Mouse (Mus musculus) heart, adult 2 months (tissue): Measurements from ENCODE around the gene Cspg4. TPM values are rescaled to one million over a fixed set of nuclear protein-coding genes. Genes with fewer than 3 reads are reported as not detected.

Source experiments
- DNase-seq, 2 experiments: peaks; one replicate each; pipeline ENCODE4 v3.0.0; 2021
- H3K27ac ChIP-seq: fragments of 200-600 bp; 2 replicates; pipeline ENCODE4 v1.8.1; 2022
- H3K27me3 ChIP-seq: fragments of 200-500 bp; 2 replicates; pipeline ENCODE4 v1.6.1; 2012; ENCODE audit warnings: mild to moderate bottlenecking, low read length, inconsistent platforms, mixed read lengths; ENCODE audit not compliant: control insufficient read depth, insufficient read depth
- H3K36me3 ChIP-seq: fragments of 200-500 bp; 2 replicates; pipeline ENCODE4 v1.6.1; 2012; ENCODE audit warnings: low read length, inconsistent platforms; ENCODE audit not compliant: control insufficient read depth, insufficient read depth
- H3K4me1 ChIP-seq: fragments of 200-500 bp; 2 replicates; pipeline ENCODE4 v1.6.1; 2011; ENCODE audit warnings: low read length; ENCODE audit not compliant: control insufficient read depth, insufficient read depth
- H3K4me3 ChIP-seq: fragments of 200-600 bp; 2 replicates; pipeline ENCODE4 v1.8.1; 2022
- H3K79me2 ChIP-seq: fragments of 200-500 bp; replicated peaks from 2 replicates; pipeline ENCODE4 v1.6.1; 2012; ENCODE audit warnings: mild to moderate bottlenecking, inconsistent platforms, low read length, moderate library complexity, mixed read lengths; ENCODE audit not compliant: control insufficient read depth, insufficient read depth
- H3K9ac ChIP-seq: fragments of 200-500 bp; 2 replicates; pipeline ENCODE4 v1.6.1; 2012; ENCODE audit warnings: low read depth, mild to moderate bottlenecking, control low read depth, inconsistent platforms, low read length, mixed read lengths
- CTCF ChIP-seq: fragments of 200-600 bp; IDR thresholded peaks from 2 replicates; pipeline ENCODE4 v1.8.1; 2022; ENCODE audit warnings: antibody characterized with exemption, mild to moderate bottlenecking, moderate library complexity
- EP300 ChIP-seq: fragments of 200-500 bp; IDR thresholded peaks from 2 replicates; pipeline ENCODE4 v1.6.1; 2011; ENCODE audit warnings: low read depth, low read length, control low read depth; ENCODE audit not compliant: insufficient read depth
- POLR2A ChIP-seq: fragments of 200-500 bp; IDR thresholded peaks from 2 replicates; pipeline ENCODE4 v1.6.1; 2011; ENCODE audit warnings: mild to moderate bottlenecking, low read depth, low read length, control low read depth; ENCODE audit not compliant: insufficient read depth
- WGBS: fragments of 180-500 bp; shearing (Covaris S2); methylation state at CpG from one replicate; pipeline ENCODE4 v1.1.7; 2018; 5-methylcytosine and 5-hydroxymethylcytosine counted together
- intact Hi-C: fragments of 180-260 bp; cut with DNase I; formaldehyde crosslinking; loops from one replicate; pipeline ENCODE4 v1.15.1; 2025
- polyA plus RNA-seq: library from polyadenylated mRNA; depleted of rRNA; stranded (reverse); fragments of >200 nt; gene quantifications from 2 replicates; pipeline ENCODE4 v1.2.3, GENCODE M21; 2012
- total RNA-seq, 2 experiments: library from RNA; stranded (reverse); gene quantifications; 2 replicates each; pipeline ENCODE4 v1.2.3; 2021

The Cspg4 gene
- total and polyA plus RNA-seq, 3 experiments = 12.7 to 15.7 (median 13.7) TPM

DNA sequence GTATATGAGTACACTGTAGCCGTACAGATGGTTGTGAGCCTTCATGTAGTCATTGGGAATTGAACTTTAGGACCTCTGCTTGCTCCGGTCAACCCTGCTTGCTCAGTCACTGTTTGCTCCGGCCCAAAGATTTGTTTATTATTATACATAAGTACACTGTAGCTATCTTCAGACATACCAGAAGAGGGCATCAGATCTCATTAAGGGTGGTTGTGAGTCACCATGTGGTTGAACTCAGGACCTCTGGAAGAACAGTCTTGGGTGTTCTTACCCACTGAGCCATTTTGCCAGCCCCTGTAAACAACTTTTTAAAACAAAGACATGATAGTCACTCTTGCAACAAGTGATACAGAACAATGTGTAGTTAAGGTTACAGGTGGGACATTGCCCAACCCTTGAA lies 32.9 kb upstream of the Cspg4 start:
- no peak for DNase-seq
- H3K36me3 ChIP-seq = no peaks in the 10 kb centered on the region
- TF ChIP-seq EP300 (no peak), POLR2A (no peak), CTCF (no peak)
- no peaks in the 10 kb centered on the region; the same call in 1 of the 2 replicates for H3K4me1 ChIP-seq
- H3K4me3 ChIP-seq = no peak overlapping the region
- H3K79me2 ChIP-seq = no peaks in the 10 kb centered on the region
- H3K27ac ChIP-seq = no peak overlapping the region
- WGBS = 84% methylated on average over 3 of the region's 3 CpGs
- no peaks in the 10 kb centered on the region for H3K27me3 ChIP-seq
- no peak overlapping the region for H3K9ac ChIP-seq
- intact Hi-C loops = no loop called here

DNA sequence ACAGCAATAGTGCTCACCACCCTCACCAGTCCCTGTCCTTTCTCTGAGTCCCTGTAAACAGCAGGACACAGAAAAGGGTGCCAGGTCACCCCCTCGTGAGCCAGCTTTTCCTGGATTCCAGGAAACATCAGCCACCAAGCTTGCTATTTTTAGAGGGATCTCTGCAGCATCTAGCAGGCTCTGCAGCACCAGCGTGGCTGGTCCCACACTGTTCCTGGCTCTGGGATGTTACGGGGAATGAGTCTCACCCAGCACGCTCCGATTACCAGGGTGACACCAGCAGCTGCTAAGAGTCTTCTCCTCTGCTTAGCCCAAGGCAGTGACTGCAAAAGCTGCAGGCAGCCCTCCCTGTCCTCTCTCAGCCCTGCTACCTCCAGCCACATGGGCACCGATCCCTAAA lies 31.9 kb upstream of the Cspg4 start:
- Histone ChIP-seq H3K27ac (no peak overlapping the region), H3K27me3 (no peaks in the 10 kb centered on the region), H3K36me3 (no peaks in the 10 kb centered on the region), H3K9ac (no peak overlapping the region), H3K79me2 (no peaks in the 10 kb centered on the region), H3K4me1 (no peaks in the 10 kb centered on the region; the same call in 1 of the 2 replicates), H3K4me3 (no peak overlapping the region)
- intact Hi-C loops = no loop called here
- DNase-seq = peak in 1 of 2 experiments; percentile 21
- 15% methylated on average over 6 of the region's 6 CpGs for WGBS
- no peak for TF ChIP-seq CTCF

GRCm38 (mm10) chr9:56835152-56835551 lies 29.7 kb upstream of the Cspg4 start:
- H3K27me3 ChIP-seq = no peaks in the 10 kb centered on the region
- H3K36me3 ChIP-seq = no peaks in the 10 kb centered on the region
- H3K9ac ChIP-seq = no peak overlapping the region
- H3K4me1 ChIP-seq = no peaks in the 10 kb centered on the region; the same call in 1 of the 2 replicates
- H3K79me2 ChIP-seq = no peaks in the 10 kb centered on the region
- H3K4me3 ChIP-seq = no peak overlapping the region
- TF ChIP-seq EP300 = no peak
- TF ChIP-seq CTCF = no peak
- no peak for TF ChIP-seq POLR2A
- intact Hi-C loops = no loop called here
- WGBS = 51% methylated on average over 5 of the region's 5 CpGs
- no peak overlapping the region for H3K27ac ChIP-seq
- DNase-seq = no peak

DNA sequence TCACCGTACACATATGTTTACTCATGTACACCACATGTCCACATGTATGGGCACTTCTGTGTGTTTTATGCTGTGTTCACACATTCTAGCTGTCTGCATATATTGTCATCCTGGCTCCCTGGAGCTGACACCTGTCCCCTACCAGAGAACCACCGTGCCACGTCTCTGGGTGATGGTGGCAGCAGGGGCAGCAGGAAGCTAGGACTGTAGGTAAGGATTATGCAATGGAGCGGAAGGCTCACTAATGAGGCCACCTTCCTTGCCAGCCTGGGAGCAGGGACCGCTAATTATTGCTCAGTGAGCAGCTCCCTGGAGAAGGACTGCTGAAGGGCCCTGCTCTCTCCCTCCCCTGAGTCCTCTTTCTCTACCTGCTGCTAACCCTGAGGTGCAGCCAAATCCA lies 24.1 kb upstream of the Cspg4 start:
- no peak for DNase-seq
- Histone ChIP-seq H3K27ac (no peak overlapping the region), H3K4me3 (no peak overlapping the region), H3K36me3 (no peaks in the 10 kb centered on the region), H3K79me2 (no peaks in the 10 kb centered on the region), H3K9ac (no peak overlapping the region), H3K4me1 (no peaks in the 10 kb centered on the region; the same call in 1 of the 2 replicates), H3K27me3 (no peaks in the 10 kb centered on the region)
- TF ChIP-seq POLR2A (no peak), EP300 (no peak), CTCF (no peak)
- WGBS = 86% methylated on average over 5 of the region's 5 CpGs
- intact Hi-C loops = no loop called here

DNA sequence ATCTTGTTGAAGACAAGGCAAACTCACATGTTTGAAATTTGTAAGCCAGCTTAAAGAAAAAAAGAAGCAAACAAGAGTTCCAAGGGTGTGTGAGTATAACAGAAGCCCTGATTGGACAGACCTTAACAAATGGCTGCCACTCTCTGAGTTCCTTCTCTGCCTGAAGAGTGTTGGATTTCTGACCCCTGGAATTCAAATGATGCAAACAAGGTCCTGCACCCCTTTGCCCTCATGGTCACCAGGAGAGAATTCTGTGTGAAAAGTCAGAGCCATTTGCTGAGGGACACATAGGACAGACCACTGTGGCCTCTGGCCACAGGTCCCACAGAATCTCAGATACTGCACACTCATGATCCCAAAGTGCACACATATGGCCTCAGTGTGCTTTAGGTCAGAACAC lies 23.0 kb upstream of the Cspg4 start:
- Histone ChIP-seq H3K79me2 (no peaks in the 10 kb centered on the region), H3K27ac (no peak overlapping the region), H3K4me3 (no peak overlapping the region), H3K9ac (no peak overlapping the region), H3K27me3 (no peaks in the 10 kb centered on the region), H3K36me3 (no peaks in the 10 kb centered on the region), H3K4me1 (no peaks in the 10 kb centered on the region; the same call in 1 of the 2 replicates)
- no peak for TF ChIP-seq POLR2A
- no peak for TF ChIP-seq EP300
- TF ChIP-seq CTCF = no peak
- no peak for DNase-seq
- intact Hi-C loops = no loop called here

- intact Hi-C loops = no loop called here
- Histone ChIP-seq H3K27ac (no peak overlapping the region), H3K4me1 (no peaks in the 10 kb centered on the region; the same call in 1 of the 2 replicates), H3K9ac (no peak overlapping the region), H3K4me3 (no peak overlapping the region), H3K79me2 (no peaks in the 10 kb centered on the region), H3K27me3 (no peaks in the 10 kb centered on the region), H3K36me3 (no peaks in the 10 kb centered on the region)
- WGBS = 48% methylated on average over 3 of the region's 3 CpGs
- TF ChIP-seq EP300 (no peak), POLR2A (no peak), CTCF (no peak)
- DNase-seq = no peak
Measured at GRCm38 (mm10) chr9:56842303-56842719, 22.5 kb upstream of the Cspg4 start.
